Mouse (Mus musculus) midbrain, embryonic 15.5 days (tissue): ENCODE data around the gene Mettl27. TPM values are rescaled to one million over a fixed set of nuclear protein-coding genes. Genes with fewer than 3 reads are reported as not detected.

Experiments used
- ATAC-seq: fragments of 200-750 bp; cut with Nextera tagmentation; replicated peaks from 2 replicates; pipeline ENCODE4 v1.8.0; 2017; ENCODE audit warnings: moderate TSS enrichment
- H3K27ac ChIP-seq: fragments of 300-500 bp; sonication (generic); 2 replicates; pipeline ENCODE4 v1.5.1; 2015; ENCODE audit warnings: mild to moderate bottlenecking, inconsistent platforms
- H3K27me3 ChIP-seq: fragments of 300-500 bp; sonication (generic); replicated peaks from 2 replicates; pipeline ENCODE4 v1.6.1; 2015; ENCODE audit warnings: inconsistent platforms
- H3K36me3 ChIP-seq: fragments of 300-500 bp; sonication (generic); replicated peaks from 2 replicates; pipeline ENCODE4 v1.6.1; 2015; ENCODE audit warnings: inconsistent platforms
- H3K4me1 ChIP-seq: fragments of 300-500 bp; sonication (generic); 2 replicates; pipeline ENCODE4 v1.6.1; 2015; ENCODE audit warnings: inconsistent platforms
- H3K4me2 ChIP-seq: fragments of 300-500 bp; sonication (generic); 2 replicates; pipeline ENCODE4 v1.6.1; 2015; ENCODE audit warnings: inconsistent platforms, mild to moderate bottlenecking, moderate library complexity
- H3K4me3 ChIP-seq: fragments of 300-500 bp; sonication (generic); 2 replicates; pipeline ENCODE4 v1.5.1; 2015; ENCODE audit warnings: mild to moderate bottlenecking, inconsistent platforms
- H3K9ac ChIP-seq: fragments of 300-500 bp; sonication (generic); 2 replicates; pipeline ENCODE4 v1.6.1; 2015; ENCODE audit warnings: mild to moderate bottlenecking, inconsistent platforms
- H3K9me3 ChIP-seq: fragments of 300-500 bp; sonication (generic); 2 replicates; pipeline ENCODE4 v1.6.1; 2016; ENCODE audit warnings: inconsistent platforms
- WGBS: fragments of 180-500 bp; shearing (Covaris S2); methylation state at CpG from one replicate; pipeline ENCODE4 v1.1.7; 2015; ENCODE audit warnings: mixed read lengths; 5-methylcytosine and 5-hydroxymethylcytosine counted together
- polyA plus RNA-seq: library from polyadenylated mRNA; unstranded; fragments of >200 nt; fragmentation: Nextera tagmentation; extraction: Ambion mirVana; gene quantifications from 2 replicates; pipeline ENCODE4 v1.2.1, GENCODE M21; 2015

Gene Mettl27
- polyA plus RNA-seq, result 7.2 and 8.4 TPM in 2 replicates

GRCm38 (mm10) chr5:134932179-134932902 is at the start of gene Mettl27:
TSS of gene Mettl27 (plus strand) at chr5:134932368.
- Histone ChIP-seq H3K9ac (peak within 1 kb of the TSS; percentile 72), H3K9me3 (no peaks in the 10 kb centered on the region), H3K4me3 (peak within 1 kb of the TSS; percentile 63), H3K4me1 (peaks cover 6% of the 10 kb centered on the region; the same call in 1 of the 2 replicates), H3K27ac (0 out of 2 replicates have a peak within 1 kb of the TSS, but pooled peaks have one; percentile 18), H3K36me3 (no peaks in the 10 kb centered on the region), H3K4me2 (peak within 1 kb of the TSS; percentile 95), H3K27me3 (no peaks in the 10 kb centered on the region)
- ATAC-seq, result peak; percentile 96
- WGBS, result under 1% methylated on average over 41 of the region's 41 CpGs

GRCm38 (mm10) chr5:134883077-134883476 is 49.1 kb upstream of the Mettl27 start:
- ATAC-seq, result no peak
- Histone ChIP-seq H3K4me1 (no peaks in the 10 kb centered on the region), H3K36me3 (no peaks in the 10 kb centered on the region), H3K9ac (no peak overlapping the region), H3K4me3 (no peak overlapping the region), H3K4me2 (no peak overlapping the region), H3K27ac (no peak overlapping the region), H3K9me3 (no peaks in the 10 kb centered on the region), H3K27me3 (no peaks in the 10 kb centered on the region)
- WGBS, result 54% methylated on average over 3 of the region's 3 CpGs

- H3K27ac ChIP-seq, result no peak overlapping the region
- ATAC-seq, result no peak
Observed at GRCm38 (mm10) chr5:134887447-134888335, 44.5 kb upstream of the Mettl27 start.

GRCm38 (mm10) chr5:134888505-134888904 is 43.7 kb upstream of the Mettl27 start:
- no peaks in the 10 kb centered on the region for H3K36me3 ChIP-seq
- H3K9ac ChIP-seq, result no peak overlapping the region
- H3K4me2 ChIP-seq, result no peak overlapping the region
- 87% methylated on average over 7 of the region's 7 CpGs for WGBS
- no peaks in the 10 kb centered on the region for H3K4me1 ChIP-seq
- no peaks in the 10 kb centered on the region for H3K27me3 ChIP-seq
- no peaks in the 10 kb centered on the region for H3K9me3 ChIP-seq
- H3K27ac ChIP-seq, result no peak overlapping the region
- no peak overlapping the region for H3K4me3 ChIP-seq
- ATAC-seq, result no peak

More at GRCm38 (mm10) chr5:134887447-134888335, 44.5 kb upstream of the Mettl27 start:
- Histone ChIP-seq H3K36me3 (no peaks in the 10 kb centered on the region), H3K4me3 (no peak overlapping the region), H3K9ac (no peak overlapping the region), H3K27me3 (no peaks in the 10 kb centered on the region), H3K4me1 (no peaks in the 10 kb centered on the region), H3K9me3 (no peaks in the 10 kb centered on the region), H3K4me2 (no peak overlapping the region)
- WGBS, result 49% methylated on average over 18 of the region's 18 CpGs

- ATAC-seq, result no peak
- H3K36me3 ChIP-seq, result no peaks in the 10 kb centered on the region
- H3K4me3 ChIP-seq, result no peak overlapping the region
- H3K4me1 ChIP-seq, result no peaks in the 10 kb centered on the region
- no peak overlapping the region for H3K27ac ChIP-seq
- H3K27me3 ChIP-seq, result no peaks in the 10 kb centered on the region
- no peak overlapping the region for H3K4me2 ChIP-seq
- no peaks in the 10 kb centered on the region for H3K9me3 ChIP-seq
- H3K9ac ChIP-seq, result no peak overlapping the region
- 92% methylated on average over 6 of the region's 6 CpGs for WGBS
Observed at GRCm38 (mm10) chr5:134890601-134891054, 41.5 kb upstream of the Mettl27 start.

GRCm38 (mm10) chr5:134891552-134891951 is 40.6 kb upstream of the Mettl27 start:
- Histone ChIP-seq H3K4me3 (no peak overlapping the region), H3K4me2 (no peak overlapping the region), H3K27ac (no peak overlapping the region), H3K4me1 (no peaks in the 10 kb centered on the region), H3K9me3 (no peaks in the 10 kb centered on the region), H3K27me3 (no peaks in the 10 kb centered on the region), H3K9ac (no peak overlapping the region), H3K36me3 (no peaks in the 10 kb centered on the region)
- no peak for ATAC-seq
- WGBS, result 59% methylated on average over 8 of the region's 8 CpGs

- no peak overlapping the region for H3K4me2 ChIP-seq
- no peak overlapping the region for H3K9ac ChIP-seq
- H3K36me3 ChIP-seq, result no peaks in the 10 kb centered on the region
- no peaks in the 10 kb centered on the region for H3K4me1 ChIP-seq
- 79% methylated on average over 5 of the region's 5 CpGs for WGBS
- no peaks in the 10 kb centered on the region for H3K27me3 ChIP-seq
- H3K27ac ChIP-seq, result no peak overlapping the region
- ATAC-seq, result no peak
- H3K9me3 ChIP-seq, result no peaks in the 10 kb centered on the region
- no peak overlapping the region for H3K4me3 ChIP-seq
Observed at GRCm38 (mm10) chr5:134892717-134893116, 39.5 kb upstream of the Mettl27 start.

- Histone ChIP-seq H3K9me3 (no peaks in the 10 kb centered on the region), H3K27me3 (no peaks in the 10 kb centered on the region), H3K4me2 (no peak overlapping the region), H3K4me1 (no peaks in the 10 kb centered on the region), H3K27ac (no peak overlapping the region), H3K4me3 (no peak overlapping the region), H3K9ac (no peak overlapping the region), H3K36me3 (no peaks in the 10 kb centered on the region)
- 82% methylated on average over 8 of the region's 8 CpGs for WGBS
- ATAC-seq, result no peak
Observed at GRCm38 (mm10) chr5:134895291-134895690, 36.9 kb upstream of the Mettl27 start.

- no peaks in the 10 kb centered on the region for H3K27me3 ChIP-seq
- ATAC-seq, result no peak
- no peak overlapping the region for H3K4me2 ChIP-seq
- peaks cover 7% of the 10 kb centered on the region for H3K4me1 ChIP-seq
- no peaks in the 10 kb centered on the region for H3K9me3 ChIP-seq
- H3K4me3 ChIP-seq, result no peak overlapping the region
- H3K27ac ChIP-seq, result no peak overlapping the region
- H3K36me3 ChIP-seq, result no peaks in the 10 kb centered on the region
- whole genome bisulfite sequencing, result 77% methylated on average over 8 of the region's 8 CpGs
- H3K9ac ChIP-seq, result no peak overlapping the region
Observed at GRCm38 (mm10) chr5:134896965-134897364, 35.2 kb upstream of the Mettl27 start.

GRCm38 (mm10) chr5:134897596-134897995 is 34.6 kb upstream of the Mettl27 start:
- peaks cover 7% of the 10 kb centered on the region for H3K4me1 ChIP-seq
- H3K9ac ChIP-seq, result no peak overlapping the region
- H3K4me3 ChIP-seq, result no peak overlapping the region
- ATAC-seq, result no peak
- H3K27me3 ChIP-seq, result no peaks in the 10 kb centered on the region
- H3K9me3 ChIP-seq, result no peaks in the 10 kb centered on the region
- 80% methylated on average over 17 of the region's 17 CpGs for WGBS
- no peak overlapping the region for H3K27ac ChIP-seq
- no peak overlapping the region for H3K4me2 ChIP-seq
- no peaks in the 10 kb centered on the region for H3K36me3 ChIP-seq

GRCm38 (mm10) chr5:134901012-134901643 is 31.0 kb upstream of the Mettl27 start:
- 42% methylated on average over 12 of the region's 12 CpGs for WGBS
- peak; percentile 37; the same call in 1 of the 2 replicates for ATAC-seq
- Histone ChIP-seq H3K27me3 (no peaks in the 10 kb centered on the region), H3K27ac (no peak overlapping the region), H3K4me3 (no peak overlapping the region), H3K9me3 (no peaks in the 10 kb centered on the region), H3K4me1 (peaks cover 7% of the 10 kb centered on the region), H3K9ac (no peak overlapping the region), H3K36me3 (no peaks in the 10 kb centered on the region), H3K4me2 (no peak overlapping the region)

GRCm38 (mm10) chr5:134901644-134902027 is 30.5 kb upstream of the Mettl27 start:
- ATAC-seq, result no peak
- H3K36me3 ChIP-seq, result no peaks in the 10 kb centered on the region
- H3K9ac ChIP-seq, result no peak overlapping the region
- H3K27me3 ChIP-seq, result no peaks in the 10 kb centered on the region
- WGBS, result 75% methylated on average over 8 of the region's 8 CpGs
- H3K4me2 ChIP-seq, result no peak overlapping the region
- H3K4me3 ChIP-seq, result no peak overlapping the region
- H3K9me3 ChIP-seq, result no peaks in the 10 kb centered on the region
- no peak overlapping the region for H3K27ac ChIP-seq
- peaks cover 7% of the 10 kb centered on the region for H3K4me1 ChIP-seq
